In genomic region chr10:22905281-22905680, GRCm38 (mm10) we compare ENCODE assay signal across 32 mouse cellular contexts.
"Had no signal": no experiment of that assay in that cellular context is flagged by ENCODE, and none has a peak within 500 bp of the region (broad histone marks: within the 10 kb centered on the region; RNA-seq: fewer than 3 reads in every experiment).

No protein-coding gene starts in this region.

- H3K9ac ChIP-seq: limb, embryonic 12.5 days; limb, embryonic 13.5 days; limb, embryonic 15.5 days; liver, embryonic 12.5 days; liver, embryonic 13.5 days; liver, embryonic 14.5 days; liver, embryonic 15.5 days; liver, postnatal 0 days; lung, embryonic 14.5 days; lung, embryonic 15.5 days; midbrain, embryonic 12.5 days; midbrain, embryonic 13.5 days; midbrain, embryonic 15.5 days; neural tube, embryonic 12.5 days had no signal

- H3K4me3 ChIP-seq: limb, embryonic 10.5 days; limb, embryonic 12.5 days; limb, embryonic 13.5 days; limb, embryonic 15.5 days; liver, embryonic 12.5 days; liver, embryonic 13.5 days; liver, embryonic 15.5 days; lung, embryonic 15.5 days; megakaryocyte, embryonic 14.5 days; midbrain, embryonic 10.5 days; midbrain, embryonic 12.5 days; midbrain, embryonic 13.5 days; midbrain, embryonic 15.5 days; myocyte; neural tube, embryonic 12.5 days had no signal

- ATAC-seq: liver, embryonic 12.5 days; liver, postnatal 0 days; lung, postnatal 0 days; midbrain, embryonic 13.5 days; midbrain, embryonic 15.5 days; midbrain, embryonic 16.5 days had no signal

- DNase-seq: left cerebral cortex, postnatal 4 days; liver; liver, embryonic 13.5 days; liver, postnatal 0 days; lung, adult 18-20 months; lung, adult 2 months; lung, postnatal 10 days; lung, postnatal 14 days; lung, postnatal 36 days; lung, postnatal 4 days; midbrain, embryonic 14.5 days had no signal

- H3K4me1 ChIP-seq: limb, embryonic 10.5 days; limb, embryonic 12.5 days; limb, embryonic 13.5 days; limb, embryonic 15.5 days; liver, embryonic 12.5 days; liver, embryonic 13.5 days; liver, embryonic 15.5 days; megakaryocyte, embryonic 14.5 days; midbrain, embryonic 10.5 days; midbrain, embryonic 12.5 days; midbrain, embryonic 13.5 days; midbrain, embryonic 15.5 days; neural tube, embryonic 12.5 days had no signal

- H3K36me3 ChIP-seq: limb, embryonic 10.5 days; limb, embryonic 12.5 days; limb, embryonic 13.5 days; limb, embryonic 15.5 days; liver, embryonic 12.5 days; liver, embryonic 13.5 days; liver, embryonic 15.5 days; lung, embryonic 15.5 days; midbrain, embryonic 10.5 days; midbrain, embryonic 12.5 days; midbrain, embryonic 13.5 days; midbrain, embryonic 15.5 days; neural tube, embryonic 12.5 days had no signal

- H3K27me3 ChIP-seq: limb, embryonic 12.5 days; limb, embryonic 13.5 days; limb, embryonic 15.5 days; liver, embryonic 12.5 days; liver, embryonic 13.5 days; liver, embryonic 15.5 days; lung, embryonic 15.5 days; megakaryocyte, embryonic 14.5 days; midbrain, embryonic 12.5 days; midbrain, embryonic 13.5 days; midbrain, embryonic 15.5 days; neural tube, embryonic 12.5 days had no signal

- H3K9me3 ChIP-seq: limb, embryonic 10.5 days; limb, embryonic 12.5 days; limb, embryonic 13.5 days; limb, embryonic 15.5 days; liver, embryonic 12.5 days; liver, embryonic 13.5 days; liver, embryonic 15.5 days; lung, embryonic 15.5 days; midbrain, embryonic 10.5 days; midbrain, embryonic 12.5 days; midbrain, embryonic 13.5 days; midbrain, embryonic 15.5 days; neural tube, embryonic 12.5 days had no signal

- H3K4me2 ChIP-seq: limb, embryonic 12.5 days; limb, embryonic 13.5 days; limb, embryonic 15.5 days; liver, embryonic 11.5 days; liver, embryonic 12.5 days; liver, embryonic 13.5 days; liver, embryonic 15.5 days; lung, embryonic 14.5 days; lung, embryonic 15.5 days; midbrain, embryonic 11.5 days; midbrain, embryonic 12.5 days; midbrain, embryonic 13.5 days; midbrain, embryonic 15.5 days; neural tube, embryonic 12.5 days had no signal

- H3K27ac ChIP-seq: limb, embryonic 10.5 days; limb, embryonic 12.5 days; limb, embryonic 13.5 days; limb, embryonic 15.5 days; liver, embryonic 12.5 days; liver, embryonic 13.5 days; liver, embryonic 14.5 days; liver, embryonic 15.5 days; lung, embryonic 15.5 days; macrophage; midbrain, embryonic 10.5 days; midbrain, embryonic 12.5 days; midbrain, embryonic 13.5 days; midbrain, embryonic 15.5 days; neural tube, embryonic 12.5 days had no signal
